Mouse (Mus musculus) brain, embryonic 18.5 days (tissue): ENCODE results near the gene 1700001C19Rik.

Experiments used
- DNase-seq: peaks from one replicate; pipeline ENCODE4 v3.0.0-alpha.2; 2012; ENCODE audit warnings: low read depth, low spot score

Gene 1700001C19Rik

GRCm38 (mm10) chr17:47462209-47462608, 25.0 kb upstream of the 1700001C19Rik start:
- DNase-seq, result no peak

- DNase-seq, result no peak
Observed at GRCm38 (mm10) chr17:47461688-47462087, 24.5 kb upstream of the 1700001C19Rik start.

- no peak for DNase-seq
Observed at GRCm38 (mm10) chr17:47459341-47459919, 22.3 kb upstream of the 1700001C19Rik start.

GRCm38 (mm10) chr17:47458936-47459335, 21.8 kb upstream of the 1700001C19Rik start:
- DNase-seq, result no peak

GRCm38 (mm10) chr17:47458310-47458709, 21.1 kb upstream of the 1700001C19Rik start:
- DNase-seq, result no peak

- no peak for DNase-seq
Observed at GRCm38 (mm10) chr17:47454675-47455074, 17.5 kb upstream of the 1700001C19Rik start.

- no peak for DNase-seq
Observed at GRCm38 (mm10) chr17:47452886-47453285, 15.7 kb upstream of the 1700001C19Rik start.

- DNase-seq, result no peak
Observed at GRCm38 (mm10) chr17:47450880-47451565, 13.8 kb upstream of the 1700001C19Rik start.

- DNase-seq, result no peak
Observed at GRCm38 (mm10) chr17:47450239-47450638, 13.1 kb upstream of the 1700001C19Rik start.

- no peak for DNase-seq
Observed at GRCm38 (mm10) chr17:47449432-47449831, 12.3 kb upstream of the 1700001C19Rik start.

GRCm38 (mm10) chr17:47448523-47449372, 11.6 kb upstream of the 1700001C19Rik start:
- DNase-seq, result no peak

- no peak for DNase-seq
Observed at GRCm38 (mm10) chr17:47446561-47446960, 9.4 kb upstream of the 1700001C19Rik start.

- no peak for DNase-seq
Observed at GRCm38 (mm10) chr17:47446025-47446424, 8.8 kb upstream of the 1700001C19Rik start.

- DNase-seq, result no peak
Observed at GRCm38 (mm10) chr17:47445518-47445917, 8.3 kb upstream of the 1700001C19Rik start.

GRCm38 (mm10) chr17:47444113-47444512, 6.9 kb upstream of the 1700001C19Rik start:
- no peak for DNase-seq

- DNase-seq, result no peak
Observed at GRCm38 (mm10) chr17:47442271-47442670, 5.1 kb upstream of the 1700001C19Rik start.

- DNase-seq, result no peak
Observed at GRCm38 (mm10) chr17:47441296-47442051, 4.3 kb upstream of the 1700001C19Rik start.

GRCm38 (mm10) chr17:47440359-47440890, 3.2 kb upstream of the 1700001C19Rik start:
- DNase-seq, result no peak

- DNase-seq, result no peak
Observed at GRCm38 (mm10) chr17:47439396-47440028, 2.3 kb upstream of the 1700001C19Rik start.

- DNase-seq, result no peak
Observed at GRCm38 (mm10) chr17:47438611-47439010, 1.4 kb upstream of the 1700001C19Rik start.
